Mouse (Mus musculus): Measurements from ENCODE around the gene Acot13. TPM values are rescaled to one million over a fixed set of nuclear protein-coding genes. Genes with fewer than 3 reads are reported as not detected.
A peak's percentile ranks its signal among the peaks of the same experiment; 100 is the strongest.
"Not testable (repeated sequence)": the region's sequence is repeated elsewhere in the genome, so short reads cannot be mapped to it uniquely, and the experiment has no call there.

The Acot13 gene
- polyA plus RNA-seq, 1 experiment from 2014 or later, result 51.3 TPM

DNA sequence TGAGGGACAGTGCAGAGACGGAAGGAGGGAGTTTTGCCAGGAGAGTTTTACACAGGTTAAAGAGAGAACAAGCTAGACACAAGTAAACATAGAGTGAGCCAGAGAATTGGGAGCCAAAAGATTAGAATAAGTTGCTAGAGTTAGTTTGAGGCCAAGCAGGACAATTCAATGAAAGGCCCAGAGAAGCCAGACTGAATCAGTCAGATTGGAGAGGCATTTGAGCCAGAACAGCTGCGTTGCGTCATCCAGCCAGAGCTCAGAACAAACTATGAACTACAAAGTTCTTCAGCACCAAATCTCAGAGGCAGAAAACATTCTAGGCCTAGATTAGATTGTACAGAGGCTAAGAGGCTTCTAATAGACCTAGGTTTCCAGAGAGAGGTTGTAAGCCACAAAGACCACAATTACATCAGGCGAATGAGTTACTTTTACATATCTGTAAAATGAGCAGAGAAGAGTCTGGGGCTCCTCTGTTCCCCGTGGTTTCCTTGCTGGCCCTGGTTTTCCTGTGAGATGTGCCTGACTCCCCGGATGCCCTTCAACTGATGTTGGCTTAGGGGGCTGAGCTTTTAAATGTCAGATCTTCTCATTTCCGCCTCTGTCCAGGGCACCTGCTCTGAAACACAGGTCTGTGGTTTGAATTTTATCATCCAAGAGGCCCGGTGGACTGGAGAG is 52.5 kb downstream of the Acot13 start:
- no peak overlapping the region for H3K27ac ChIP-seq (ENCODE audit: low read depth, low read length)
- no peak overlapping the region for H3K4me2 ChIP-seq (replicated peaks; ENCODE audit: low read depth, low read length)
- no peak overlapping the region for H3K4me3 ChIP-seq (ENCODE audit: low read depth, low read length)
- H3K36me3 ChIP-seq (ENCODE audit: control insufficient read depth, insufficient read depth, low read length), result no peaks in the 10 kb centered on the region
- no peaks in the 10 kb centered on the region for H3K9me3 ChIP-seq (ENCODE audit: control insufficient read depth, low read length)
- no peak overlapping the region for H3K9ac ChIP-seq (ENCODE audit: low read depth, low read length)
- WGBS, result 86% methylated on average over 8 of the region's 8 CpGs
- H3K4me1 ChIP-seq (replicated peaks; ENCODE audit: control insufficient read depth, insufficient read depth, low read length), result no peaks in the 10 kb centered on the region
- no peaks in the 10 kb centered on the region for H3K27me3 ChIP-seq (ENCODE audit: control insufficient read depth, insufficient read depth, low read length)
- no peak for DNase-seq (ENCODE audit: low spot score)
- ATAC-seq (ENCODE audit: low FRiP score), result no peak

DNA sequence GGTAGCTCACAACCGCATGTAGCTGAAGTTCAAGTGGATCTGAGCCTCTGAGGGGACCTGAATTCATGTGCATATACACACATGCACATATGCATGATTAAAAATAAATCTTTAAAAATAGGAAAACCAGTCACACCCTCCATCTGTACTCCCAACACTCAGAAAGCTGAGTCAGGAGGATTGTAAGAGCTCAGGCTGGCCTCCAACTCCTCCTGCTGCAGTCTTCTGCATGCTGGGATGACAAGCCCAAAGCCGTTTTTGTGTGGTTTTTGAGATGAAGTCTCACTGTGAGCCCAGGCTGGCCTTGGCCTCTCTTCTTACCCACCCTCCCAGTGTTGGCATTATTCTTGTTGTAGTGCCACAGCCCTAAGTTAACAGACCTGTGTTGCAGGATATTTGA is 53.3 kb downstream of the Acot13 start:
- H3K4me3 ChIP-seq (ENCODE audit: low read depth, low read length), result no peak overlapping the region
- WGBS, result 74% methylated on average over 2 of the region's 2 CpGs
- ATAC-seq (ENCODE audit: low FRiP score), result no peak
- no peaks in the 10 kb centered on the region for H3K27me3 ChIP-seq (ENCODE audit: control insufficient read depth, insufficient read depth, low read length)
- no peaks in the 10 kb centered on the region for H3K36me3 ChIP-seq (ENCODE audit: control insufficient read depth, insufficient read depth, low read length)
- H3K4me2 ChIP-seq (replicated peaks; ENCODE audit: low read depth, low read length), result no peak overlapping the region
- H3K9me3 ChIP-seq (ENCODE audit: control insufficient read depth, low read length), result no peaks in the 10 kb centered on the region
- no peak overlapping the region for H3K27ac ChIP-seq (ENCODE audit: low read depth, low read length)
- H3K4me1 ChIP-seq (replicated peaks; ENCODE audit: control insufficient read depth, insufficient read depth, low read length), result no peaks in the 10 kb centered on the region
- no peak overlapping the region for H3K9ac ChIP-seq (ENCODE audit: low read depth, low read length)
- no peak for DNase-seq (ENCODE audit: low spot score)

DNA sequence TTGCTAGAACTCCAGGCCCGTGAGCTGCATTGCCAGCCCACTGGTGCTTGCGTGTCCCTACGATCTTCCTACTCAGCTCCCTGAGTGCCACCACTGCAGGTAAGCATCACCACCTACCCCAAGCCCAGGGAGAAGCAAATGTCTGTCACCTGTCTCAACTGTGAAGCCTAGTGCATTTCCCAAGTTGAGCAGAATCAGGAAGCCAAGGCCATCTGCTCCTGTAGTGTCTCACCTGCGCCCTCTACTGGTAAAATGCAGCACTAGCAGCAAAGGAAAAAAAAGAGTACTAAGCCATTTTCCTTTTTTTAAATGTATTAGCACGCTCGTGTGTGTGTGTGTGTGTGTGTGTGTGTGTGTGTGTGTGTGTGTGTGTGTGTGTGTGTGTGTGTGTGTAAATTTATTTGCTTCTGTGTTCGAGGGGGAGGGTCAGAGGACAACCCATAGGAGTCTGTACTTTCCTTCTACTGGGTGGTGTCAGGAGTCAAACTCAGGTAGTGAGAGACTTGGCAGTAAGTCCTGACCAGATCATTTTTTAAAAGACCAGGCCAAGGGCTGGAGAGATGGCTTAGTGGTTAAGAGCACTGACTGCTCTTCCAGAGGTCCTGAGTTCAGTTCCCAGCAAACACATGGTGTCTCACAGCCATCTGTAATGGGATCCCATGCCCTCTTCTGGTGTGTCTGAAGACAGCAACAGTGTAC is 55.0 kb downstream of the Acot13 start:
- no peaks in the 10 kb centered on the region for H3K4me1 ChIP-seq (replicated peaks; ENCODE audit: control insufficient read depth, insufficient read depth, low read length)
- no peaks in the 10 kb centered on the region for H3K9me3 ChIP-seq (ENCODE audit: control insufficient read depth, low read length)
- H3K27me3 ChIP-seq (ENCODE audit: control insufficient read depth, insufficient read depth, low read length), result no peaks in the 10 kb centered on the region
- 59% methylated on average over 7 of the region's 7 CpGs for WGBS
- H3K9ac ChIP-seq (ENCODE audit: low read depth, low read length), result no peak overlapping the region
- no peaks in the 10 kb centered on the region for H3K36me3 ChIP-seq (ENCODE audit: control insufficient read depth, insufficient read depth, low read length)
- ATAC-seq (ENCODE audit: low FRiP score), result no peak
- no peak overlapping the region for H3K27ac ChIP-seq (ENCODE audit: low read depth, low read length)
- H3K4me2 ChIP-seq (replicated peaks; ENCODE audit: low read depth, low read length), result no peak overlapping the region
- no peak overlapping the region for H3K4me3 ChIP-seq (ENCODE audit: low read depth, low read length)
- peak; percentile 75 for DNase-seq (ENCODE audit: low spot score)

DNA sequence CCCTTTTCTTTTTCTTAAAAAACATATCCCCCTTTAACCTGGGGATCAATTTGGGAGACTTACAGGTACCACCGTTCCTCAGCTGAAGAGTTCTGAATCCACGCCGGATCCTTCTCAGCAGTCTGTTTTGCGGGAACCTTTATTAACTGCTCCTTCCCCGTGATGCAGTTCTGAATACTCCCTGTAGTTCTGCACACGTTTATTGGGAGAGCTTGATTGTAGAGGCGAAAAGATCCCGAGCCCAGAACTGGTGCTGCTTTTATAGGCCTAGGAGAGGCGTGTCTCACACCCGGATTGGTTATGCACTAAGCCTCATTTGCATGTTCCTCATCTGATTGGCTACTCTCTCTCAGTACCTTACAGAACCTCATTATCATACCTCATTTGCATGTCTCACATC is 59.9 kb downstream of the Acot13 start:
- not testable (repeated sequence) for H3K4me3 ChIP-seq (ENCODE audit: low read depth, low read length); H3K9me3 ChIP-seq (ENCODE audit: control insufficient read depth, low read length); H3K9ac ChIP-seq (ENCODE audit: low read depth, low read length); H3K4me2 ChIP-seq (replicated peaks; ENCODE audit: low read depth, low read length); DNase-seq (ENCODE audit: low spot score); H3K27ac ChIP-seq (ENCODE audit: low read depth, low read length); H3K27me3 ChIP-seq (ENCODE audit: control insufficient read depth, insufficient read depth, low read length); H3K4me1 ChIP-seq (replicated peaks; ENCODE audit: control insufficient read depth, insufficient read depth, low read length); H3K36me3 ChIP-seq (ENCODE audit: control insufficient read depth, insufficient read depth, low read length); ATAC-seq (ENCODE audit: low FRiP score)
- 94% methylated on average over 10 of the region's 10 CpGs for WGBS

Other genes with a start within 250 kb of the Acot13 start
- gene Ripor2, start 249.4 kb downstream of the Acot13 start, polyA plus RNA-seq (2014; fragmentation: Nextera tagmentation; extraction: Ambion mirVana), result 9.5 and 10.4 TPM in 2 replicates
- gene Armh2, start 90.3 kb downstream of the Acot13 start, polyA plus RNA-seq (2014; fragmentation: Nextera tagmentation; extraction: Ambion mirVana), result not detected in 2 replicates
- gene Gmnn, start 69.6 kb downstream of the Acot13 start, polyA plus RNA-seq (2014; fragmentation: Nextera tagmentation; extraction: Ambion mirVana), result 126 and 128 TPM in 2 replicates
- gene BC005537, start 29.9 kb downstream of the Acot13 start, polyA plus RNA-seq (2014; fragmentation: Nextera tagmentation; extraction: Ambion mirVana), result 23.4 and 39.7 TPM in 2 replicates
- gene Tdp2, start 139 bp upstream of the Acot13 start, polyA plus RNA-seq (2014; fragmentation: Nextera tagmentation; extraction: Ambion mirVana), result 78.9 and 79.4 TPM in 2 replicates
- 0.94 and 1.4 TPM in 2 replicates for gene D130043K22Rik, start 13.6 kb upstream of the Acot13 start, polyA plus RNA-seq (2014; fragmentation: Nextera tagmentation; extraction: Ambion mirVana)
- gene Aldh5a1, start 106.1 kb upstream of the Acot13 start, polyA plus RNA-seq (2014; fragmentation: Nextera tagmentation; extraction: Ambion mirVana), result 6.0 and 7.6 TPM in 2 replicates
- 0.25 and 0.81 TPM in 2 replicates for gene Gpld1, start 111.6 kb upstream of the Acot13 start, polyA plus RNA-seq (2014; fragmentation: Nextera tagmentation; extraction: Ambion mirVana)
- 24.4 and 30.8 TPM in 2 replicates for gene Mrs2, start 188.8 kb upstream of the Acot13 start, polyA plus RNA-seq (2014; fragmentation: Nextera tagmentation; extraction: Ambion mirVana)
- gene Dcdc2a, start 224.5 kb upstream of the Acot13 start, polyA plus RNA-seq (2014; fragmentation: Nextera tagmentation; extraction: Ambion mirVana), result 3.2 and 3.8 TPM in 2 replicates